Mouse (Mus musculus) kidney, postnatal 0 days (tissue): ENCODE results near the gene Rnf185. TPM values are rescaled to one million over a fixed set of nuclear protein-coding genes. Genes with fewer than 3 reads are reported as not detected.
A peak's percentile ranks its signal among the peaks of the same experiment; 100 is the strongest.

ENCODE experiments used
- ATAC-seq: fragments of 200-750 bp; cut with Nextera tagmentation; replicated peaks from 2 replicates; pipeline ENCODE4 v1.8.0; 2017; ENCODE audit warnings: low read depth, moderate number of reproducible peaks, moderate TSS enrichment, moderate library complexity; ENCODE audit not compliant: low FRiP score
- DNase-seq: peaks from one replicate; pipeline ENCODE4 v3.0.0-alpha.2; 2016; ENCODE audit warnings: low spot score
- H3K27ac ChIP-seq: fragments of 300-500 bp; sonication (generic); 2 replicates; pipeline ENCODE4 v1.5.1; 2014; ENCODE audit warnings: mild to moderate bottlenecking
- H3K27me3 ChIP-seq: fragments of 300-500 bp; sonication (generic); 2 replicates; pipeline ENCODE4 v1.6.1; 2014; ENCODE audit warnings: low read length, mixed read lengths; ENCODE audit not compliant: insufficient read depth
- H3K36me3 ChIP-seq: fragments of 300-500 bp; sonication (generic); 2 replicates; pipeline ENCODE4 v1.6.1; 2014; ENCODE audit warnings: low read length, mixed read lengths; ENCODE audit not compliant: insufficient read depth
- H3K4me1 ChIP-seq: fragments of 300-500 bp; sonication (generic); replicated peaks from 2 replicates; pipeline ENCODE4 v1.6.1; 2014; ENCODE audit warnings: antibody characterized with exemption, low read length, mixed read lengths; ENCODE audit not compliant: insufficient read depth
- H3K4me2 ChIP-seq: fragments of 300-500 bp; sonication (generic); 2 replicates; pipeline ENCODE4 v1.6.1; 2014; ENCODE audit warnings: mild to moderate bottlenecking, low read length, moderate library complexity, mixed read lengths
- H3K4me3 ChIP-seq: fragments of 300-500 bp; sonication (generic); replicated peaks from 2 replicates; pipeline ENCODE4 v1.5.1; 2014; ENCODE audit warnings: low read depth, low read length
- H3K9ac ChIP-seq: fragments of 300-500 bp; sonication (generic); 2 replicates; pipeline ENCODE4 v1.6.1; 2014; ENCODE audit warnings: low read depth, low read length
- H3K9me3 ChIP-seq: fragments of 300-500 bp; sonication (generic); replicated peaks from 2 replicates; pipeline ENCODE4 v1.6.1; 2016; ENCODE audit warnings: low read length, inconsistent platforms, mixed read lengths
- CTCF ChIP-seq: IDR thresholded peaks from 2 replicates; pipeline ENCODE4 v1.5.1; 2016; ENCODE audit warnings: antibody characterized with exemption, low read depth, mild to moderate bottlenecking, moderate library complexity
- WGBS: fragments of 180-500 bp; shearing (Covaris S2); extraction: QIAGEN DNeasy Blood & Tissue Kit; methylation state at CpG from one replicate; pipeline ENCODE4 v1.1.7; 2014; 5-methylcytosine and 5-hydroxymethylcytosine counted together
- polyA plus RNA-seq: library from polyadenylated mRNA; unstranded; fragments of >200 nt; fragmentation: Nextera tagmentation; extraction: Ambion mirVana; gene quantifications from 2 replicates; pipeline ENCODE4 v1.2.1, GENCODE M21; 2015

The Rnf185 gene
- polyA plus RNA-seq, 1 experiment from 2014 or later, result 37.8 TPM

- no peaks in the 10 kb centered on the region for H3K27me3 ChIP-seq
- peaks cover 9% of the 10 kb centered on the region; the same call in 1 of the 2 replicates for H3K4me1 ChIP-seq
- DNase-seq (no peak), ATAC-seq (no peak)
- H3K4me2 ChIP-seq, result peak overlapping the region; percentile 78
- no peaks in the 10 kb centered on the region for H3K36me3 ChIP-seq
- 65% methylated on average over 6 of the region's 6 CpGs for WGBS
- no peak overlapping the region for H3K27ac ChIP-seq
- TF ChIP-seq CTCF, result peak; percentile 46; the same call in 1 of the 2 replicates
- no peak overlapping the region for H3K9ac ChIP-seq
- H3K9me3 ChIP-seq, result no peaks in the 10 kb centered on the region
- H3K4me3 ChIP-seq, result 0 out of 2 replicates have a peak overlapping the region, but pooled peaks have one; percentile 94
Observed at GRCm38 (mm10) chr11:3453467-3453866, 1.3 kb upstream of the Rnf185 start.

DNA sequence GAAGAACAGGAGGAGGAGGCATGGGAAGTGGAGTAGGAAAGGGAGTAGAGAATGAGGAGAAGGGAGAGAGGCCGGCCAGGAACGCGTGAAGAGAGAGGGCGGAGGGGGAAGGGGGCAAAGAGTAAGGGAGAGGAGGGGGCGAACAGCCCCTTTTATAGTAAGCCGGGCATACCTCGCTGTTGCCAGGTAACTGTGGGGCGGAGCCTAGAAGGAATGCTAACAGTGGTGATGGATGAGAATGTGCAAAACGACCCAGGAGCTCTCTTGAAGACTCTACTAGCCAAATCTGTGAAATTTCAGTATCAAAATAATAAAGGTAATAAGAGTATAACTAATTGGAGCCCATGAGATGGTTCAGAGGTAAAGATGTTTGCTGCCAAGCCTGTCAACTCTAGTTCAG lies 606 bp upstream of the Rnf185 start:
- Histone ChIP-seq H3K4me3 (peak overlapping the region; percentile 94), H3K4me2 (peak overlapping the region; percentile 78), H3K9me3 (no peaks in the 10 kb centered on the region), H3K4me1 (peaks cover 9% of the 10 kb centered on the region; the same call in 1 of the 2 replicates), H3K9ac (peak overlapping the region; percentile 90), H3K27ac (peak overlapping the region; percentile 91), H3K36me3 (no peaks in the 10 kb centered on the region), H3K27me3 (no peaks in the 10 kb centered on the region)
- ATAC-seq, result peak; percentile 53
- DNase-seq, result peak; percentile 54
- WGBS, result 0% methylated on average over 9 of the region's 9 CpGs
- TF ChIP-seq CTCF, result no peak

GRCm38 (mm10) chr11:3451701-3452163 lies 431 bp downstream of the Rnf185 start:
- Histone ChIP-seq H3K9ac (peak overlapping the region; percentile 90), H3K27me3 (no peaks in the 10 kb centered on the region), H3K27ac (peak overlapping the region; percentile 97), H3K9me3 (no peaks in the 10 kb centered on the region), H3K4me1 (peaks cover 9% of the 10 kb centered on the region; the same call in 1 of the 2 replicates), H3K4me3 (peak overlapping the region; percentile 94), H3K4me2 (peak overlapping the region; percentile 78), H3K36me3 (no peaks in the 10 kb centered on the region)
- peak; percentile 57 for DNase-seq
- TF ChIP-seq CTCF, result no peak
- peak; percentile 17 for ATAC-seq
- under 1% methylated on average over 20 of the region's 20 CpGs for WGBS

GRCm38 (mm10) chr11:3444875-3445274 lies 7.3 kb downstream of the Rnf185 start:
- H3K36me3 ChIP-seq, result no peaks in the 10 kb centered on the region
- H3K4me3 ChIP-seq, result no peak overlapping the region
- no peaks in the 10 kb centered on the region for H3K27me3 ChIP-seq
- TF ChIP-seq CTCF, result no peak
- ATAC-seq (no peak), DNase-seq (no peak)
- H3K27ac ChIP-seq, result no peak overlapping the region
- WGBS, result 82% methylated on average over 8 of the region's 8 CpGs
- H3K4me1 ChIP-seq, result no peaks in the 10 kb centered on the region
- no peaks in the 10 kb centered on the region for H3K9me3 ChIP-seq
- H3K9ac ChIP-seq, result no peak overlapping the region
- no peak overlapping the region for H3K4me2 ChIP-seq

- WGBS, result 89% methylated on average over 2 of the region's 2 CpGs
- DNase-seq, result no peak
- no peak for ATAC-seq
- no peak for TF ChIP-seq CTCF
- no peaks in the 10 kb centered on the region for H3K27me3 ChIP-seq
- H3K9me3 ChIP-seq, result no peaks in the 10 kb centered on the region
- H3K9ac ChIP-seq, result no peak overlapping the region
- no peaks in the 10 kb centered on the region for H3K4me1 ChIP-seq
- H3K4me2 ChIP-seq, result no peak overlapping the region
- H3K4me3 ChIP-seq, result no peak overlapping the region
- H3K27ac ChIP-seq, result no peak overlapping the region
- no peaks in the 10 kb centered on the region for H3K36me3 ChIP-seq
Observed at GRCm38 (mm10) chr11:3443091-3443490, 9.1 kb downstream of the Rnf185 start.

DNA sequence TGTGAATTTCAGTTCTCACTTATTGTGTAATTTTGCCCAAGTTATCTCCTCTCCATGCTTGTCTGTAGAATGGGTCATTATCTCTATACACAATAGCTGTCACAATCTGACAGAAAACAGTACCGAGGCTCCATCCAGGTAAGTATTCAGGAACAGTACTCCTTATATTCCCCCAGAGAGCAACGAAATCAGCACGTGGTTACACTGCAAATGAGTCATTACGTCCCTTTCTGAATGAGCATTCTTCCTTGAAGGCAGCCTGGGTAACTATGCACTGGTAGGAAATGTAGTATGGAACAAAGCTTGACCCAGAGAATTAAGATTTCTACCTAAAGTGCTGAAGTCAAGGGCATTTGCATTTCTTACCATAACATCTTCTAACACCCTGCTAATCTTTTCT lies 9.5 kb downstream of the Rnf185 start:
- Histone ChIP-seq H3K9me3 (no peaks in the 10 kb centered on the region), H3K4me1 (no peaks in the 10 kb centered on the region), H3K4me2 (no peak overlapping the region), H3K9ac (no peak overlapping the region), H3K27me3 (no peaks in the 10 kb centered on the region), H3K27ac (no peak overlapping the region), H3K36me3 (no peaks in the 10 kb centered on the region), H3K4me3 (no peak overlapping the region)
- TF ChIP-seq CTCF, result no peak
- WGBS, result 81% methylated on average over 4 of the region's 4 CpGs
- DNase-seq (no peak), ATAC-seq (no peak)

DNA sequence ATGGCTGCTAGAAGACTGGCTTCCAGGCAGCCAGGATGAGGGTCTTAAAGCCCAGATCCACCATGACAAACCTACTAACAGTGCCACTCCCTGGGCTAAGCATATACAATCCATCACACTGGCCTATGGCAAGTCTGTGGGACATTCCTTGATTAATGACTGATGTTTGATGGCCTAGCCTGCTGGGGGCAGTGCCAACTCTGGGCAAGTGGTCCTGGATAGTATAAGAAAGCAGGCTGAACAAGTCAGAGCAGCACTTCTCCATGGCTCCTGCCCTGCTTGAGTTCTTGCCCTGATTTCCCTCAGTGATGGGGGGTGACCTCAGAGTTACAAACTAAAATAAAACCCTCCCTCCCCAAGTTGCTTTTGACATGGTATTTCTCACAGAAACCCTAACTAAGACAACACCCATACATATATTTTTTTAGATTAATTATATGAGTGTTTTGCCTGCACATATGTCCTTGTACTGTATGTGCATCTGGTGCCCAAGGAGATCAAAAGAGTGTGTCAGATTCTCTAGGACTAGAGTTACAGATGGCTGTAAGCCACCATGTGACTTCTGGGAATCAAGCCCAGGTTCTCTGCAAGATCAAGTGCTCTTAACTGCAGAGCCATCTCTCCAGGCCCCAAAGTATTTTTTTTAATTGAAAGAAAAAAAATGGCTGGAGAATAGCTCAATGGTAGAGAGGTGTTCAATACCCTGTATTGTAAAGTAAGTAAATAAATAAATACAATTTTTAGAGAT lies 10.3 kb downstream of the Rnf185 start:
- no peaks in the 10 kb centered on the region for H3K9me3 ChIP-seq
- H3K27ac ChIP-seq, result no peak overlapping the region
- ATAC-seq, result no peak
- H3K4me3 ChIP-seq, result no peak overlapping the region
- H3K9ac ChIP-seq, result no peak overlapping the region
- no peak overlapping the region for H3K4me2 ChIP-seq
- no peaks in the 10 kb centered on the region for H3K36me3 ChIP-seq
- H3K4me1 ChIP-seq, result no peaks in the 10 kb centered on the region
- H3K27me3 ChIP-seq, result no peaks in the 10 kb centered on the region
- no peak for TF ChIP-seq CTCF
- no peak for DNase-seq
